Mouse (Mus musculus) liver, embryonic 14.5 days (tissue): ENCODE measurements around the gene Hmcn2. TPM values are rescaled to one million over a fixed set of nuclear protein-coding genes. Genes with fewer than 3 reads are reported as not detected.

Experiments
- ATAC-seq: fragments of 200-750 bp; cut with Nextera tagmentation; 2 replicates; pipeline ENCODE4 v1.8.0; 2017; ENCODE audit warnings: moderate number of reproducible peaks, mild to moderate bottlenecking, moderate library complexity; ENCODE audit not compliant: insufficient read depth
- DNase-seq, 3 experiments: peaks; one replicate each; pipeline ENCODE4 v3.0.0-alpha.2; 2012 to 2013; ENCODE audit warnings: low read depth in 3 of 3, low spot score in 3 of 3
- H3K27ac ChIP-seq: fragments of 300-500 bp; sonication (generic); 2 replicates; pipeline ENCODE4 v1.5.1; 2014; ENCODE audit warnings: moderate library complexity, mild to moderate bottlenecking, control low read depth, inconsistent platforms
- H3K27me3 ChIP-seq: fragments of 300-500 bp; sonication (generic); 2 replicates; pipeline ENCODE4 v1.6.1; 2014; ENCODE audit warnings: mild to moderate bottlenecking, low read length, moderate library complexity; ENCODE audit not compliant: control insufficient read depth, insufficient read depth
- H3K36me3 ChIP-seq: fragments of 300-500 bp; sonication (generic); replicated peaks from 2 replicates; pipeline ENCODE4 v1.6.1; 2014; ENCODE audit warnings: low read depth; ENCODE audit not compliant: control insufficient read depth, insufficient read depth
- H3K4me1 ChIP-seq, 2 experiments: fragments of 200-500 bp in 1 of 2; fragments of 300-500 bp in 1 of 2; sonication (generic) in 1 of 2; replicated peaks; 2 replicates each; pipeline ENCODE4 v1.6.1; 2012 to 2014; ENCODE audit warnings: antibody characterized with exemption in 1 of 2, inconsistent platforms in 1 of 2, low read length in 1 of 2; ENCODE audit not compliant: control insufficient read depth in 2 of 2, insufficient read depth in 2 of 2
- H3K4me2 ChIP-seq: fragments of 300-500 bp; sonication (generic); 2 replicates; pipeline ENCODE4 v1.6.1; 2014; ENCODE audit warnings: low read depth, mild to moderate bottlenecking, control low read depth, moderate library complexity
- H3K4me3 ChIP-seq, 2 experiments: fragments of 200-500 bp in 1 of 2; fragments of 300-500 bp in 1 of 2; sonication (generic) in 1 of 2; 2 replicates each; pipeline ENCODE4 v1.5.1; 2012 to 2014; ENCODE audit warnings: low read depth in 2 of 2, low read length in 2 of 2, mild to moderate bottlenecking in 2 of 2, control low read depth in 1 of 2, inconsistent platforms in 1 of 2, moderate library complexity in 1 of 2; ENCODE audit not compliant: insufficient read depth in 1 of 2
- H3K9ac ChIP-seq: fragments of 300-500 bp; sonication (generic); replicated peaks from 2 replicates; pipeline ENCODE4 v1.6.1; 2014; ENCODE audit warnings: mild to moderate bottlenecking, control low read depth, moderate library complexity
- H3K9me3 ChIP-seq: fragments of 300-500 bp; sonication (generic); 2 replicates; pipeline ENCODE4 v1.6.1; 2016; ENCODE audit warnings: low read length, mixed read lengths; ENCODE audit not compliant: control insufficient read depth
- CTCF ChIP-seq: IDR thresholded peaks from 2 replicates; pipeline ENCODE4 v1.5.1; 2016; ENCODE audit warnings: antibody characterized with exemption, low read depth, control low read depth
- EP300 ChIP-seq: IDR thresholded peaks from 2 replicates; pipeline ENCODE4 v1.6.1; 2016; ENCODE audit warnings: antibody characterized with exemption, low read depth
- WGBS: fragments of 180-500 bp; shearing (Covaris S2); extraction: QIAGEN DNeasy Blood & Tissue Kit; methylation state at CpG from one replicate; pipeline ENCODE4 v1.1.7; 2014; ENCODE audit not compliant: insufficient replicate concordance; 5-methylcytosine and 5-hydroxymethylcytosine counted together
- polyA plus RNA-seq, 2 experiments: library from polyadenylated mRNA; depleted of rRNA in 1 of 2; stranded (reverse) in 1 of 2; unstranded in 1 of 2; fragments of >200 nt; fragmentation: Nextera tagmentation in 1 of 2; extraction: Ambion mirVana in 1 of 2; gene quantifications; 2 replicates each; pipeline versions ENCODE4 v1.2.1 to v1.2.3; 2012 to 2014

Hmcn2 gene
- polyA plus RNA-seq, 2 experiments: 0.10 to 0.27 TPM

DNA sequence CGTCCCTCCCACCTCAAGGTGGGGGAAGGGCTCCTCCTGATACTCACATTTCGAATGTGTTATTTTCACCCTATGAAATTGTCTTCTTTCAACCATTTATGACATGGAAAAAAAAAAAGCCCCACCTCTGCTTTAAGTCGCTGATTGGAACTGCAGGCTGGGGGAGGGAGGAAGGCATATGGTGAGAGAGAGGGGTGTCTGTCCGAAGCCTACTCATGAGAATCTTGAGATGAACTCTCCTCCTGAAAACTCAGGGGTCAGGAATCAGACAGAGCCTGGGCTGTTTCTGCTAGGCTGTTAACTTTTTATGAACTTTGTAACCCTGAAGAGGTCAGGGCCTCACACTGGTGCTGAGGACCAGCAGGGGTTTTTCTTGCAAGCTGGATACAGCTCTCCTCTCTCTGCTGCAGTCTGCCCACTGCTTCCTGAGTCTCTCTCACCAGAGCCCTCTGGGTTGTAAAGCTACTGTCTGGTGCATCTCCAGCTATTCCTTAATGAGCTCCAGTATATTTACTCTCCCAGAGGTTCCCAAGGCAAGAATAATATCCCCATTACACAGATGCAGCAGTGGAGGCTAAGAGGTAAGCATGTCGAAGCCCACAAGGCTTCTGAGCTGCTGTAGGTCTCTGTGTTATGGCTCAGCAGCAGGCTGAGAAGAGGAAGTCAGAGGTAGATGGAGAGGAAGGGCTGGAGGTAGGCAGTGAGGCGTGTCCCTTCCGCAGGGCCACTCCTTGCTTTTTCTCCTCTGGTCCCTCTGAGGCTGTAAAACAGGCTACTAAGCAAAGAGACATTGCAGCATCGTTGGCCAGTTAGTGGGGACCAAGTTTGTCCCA is 149.7 kb downstream of the Hmcn2 start:
- no peak for ATAC-seq
- Histone ChIP-seq H3K9me3 (no peaks in the 10 kb centered on the region), H3K36me3 (no peaks in the 10 kb centered on the region), H3K4me3 (no peak overlapping the region), H3K27ac (no peak overlapping the region), H3K4me1 (peaks cover 0 to 13% of the 10 kb centered on the region in 2 experiments; a peak in 2 of 4 replicates), H3K4me2 (no peak overlapping the region), H3K9ac (no peak overlapping the region), H3K27me3 (peaks cover 14% of the 10 kb centered on the region)
- no peak for DNase-seq
- TF ChIP-seq EP300 (no peak), CTCF (no peak)
- 30% methylated on average over 8 of the region's 8 CpGs for WGBS

DNA sequence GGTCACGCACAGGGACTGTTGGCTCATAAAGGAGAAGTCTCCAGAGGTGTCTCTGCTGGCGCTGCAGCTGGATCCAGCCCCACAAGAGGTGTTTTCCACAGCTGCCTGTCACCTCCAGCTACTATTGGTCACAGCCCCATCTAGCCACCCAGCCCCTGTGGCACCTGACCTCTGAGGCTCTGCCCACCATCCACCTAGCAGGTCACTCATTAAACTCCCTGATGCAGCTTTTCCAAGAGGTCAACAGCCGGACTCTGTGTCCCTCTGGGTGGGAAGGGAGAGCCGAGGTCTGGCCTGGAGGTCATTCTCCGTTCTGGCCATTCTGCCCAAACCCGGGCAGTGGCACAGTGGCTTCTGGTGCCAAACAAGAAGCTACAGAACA is 150.3 kb downstream of the Hmcn2 start:
- no peak overlapping the region for H3K9ac ChIP-seq

GRCm38 (mm10) chr2:31467457-31467856 is 153.2 kb downstream of the Hmcn2 start:
- DNase-seq (no peak), ATAC-seq (no peak)
- 37% methylated on average over 1 of the region's 1 CpGs for WGBS
- no peaks in the 10 kb centered on the region; the same call in 1 of the 2 replicates for H3K27me3 ChIP-seq
- no peak overlapping the region for H3K4me3 ChIP-seq
- no peaks in the 10 kb centered on the region for H3K36me3 ChIP-seq
- H3K9ac ChIP-seq: no peak overlapping the region
- no peak overlapping the region for H3K27ac ChIP-seq
- peaks cover 0 to 9% of the 10 kb centered on the region in 2 experiments; a peak in 2 of 4 replicates for H3K4me1 ChIP-seq
- H3K4me2 ChIP-seq: no peak overlapping the region
- TF ChIP-seq EP300 (no peak), CTCF (no peak)
- no peaks in the 10 kb centered on the region for H3K9me3 ChIP-seq

More for the DNA sequence above, 150.3 kb downstream of the Hmcn2 start:
- Histone ChIP-seq H3K9me3 (no peaks in the 10 kb centered on the region), H3K36me3 (no peaks in the 10 kb centered on the region), H3K4me1 (peaks cover 0 to 13% of the 10 kb centered on the region in 2 experiments; a peak in 2 of 4 replicates), H3K27me3 (peaks cover 14% of the 10 kb centered on the region), H3K27ac (no peak overlapping the region), H3K4me2 (no peak overlapping the region), H3K4me3 (no peak overlapping the region)
- TF ChIP-seq CTCF (no peak), EP300 (no peak)
- 45% methylated on average over 6 of the region's 6 CpGs for WGBS
- ATAC-seq: peak; percentile 61
- peak in 1 of 3 experiments; percentile 34 for DNase-seq

DNA sequence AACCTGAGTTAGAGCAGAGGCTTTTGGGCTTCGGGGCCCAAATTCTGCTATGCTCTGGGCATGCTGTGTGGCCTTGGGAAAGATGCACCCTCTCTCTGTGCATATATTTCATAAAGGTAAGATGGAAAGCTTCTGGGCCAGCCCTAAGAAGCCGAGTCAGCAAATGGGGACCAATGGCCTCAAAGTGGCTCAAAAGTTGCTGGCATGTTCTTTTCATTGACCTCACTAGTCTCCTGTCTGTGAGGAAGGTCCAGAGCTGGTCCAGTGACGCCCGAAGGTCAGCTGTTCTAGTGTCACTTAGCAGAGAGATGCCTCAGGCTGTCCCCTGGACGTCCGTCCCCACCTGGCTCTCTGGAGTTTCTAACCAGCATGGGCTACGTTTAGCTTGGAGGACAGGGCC is 154.6 kb downstream of the Hmcn2 start:
- DNase-seq (no peak), ATAC-seq (no peak)
- no peaks in the 10 kb centered on the region for H3K36me3 ChIP-seq
- TF ChIP-seq CTCF: no peak
- TF ChIP-seq EP300: no peak
- H3K9ac ChIP-seq: no peak overlapping the region
- H3K4me2 ChIP-seq: no peak overlapping the region
- H3K4me1 ChIP-seq: peaks cover 0 to 5% of the 10 kb centered on the region in 2 experiments; a peak in 2 of 4 replicates
- WGBS: 69% methylated on average over 7 of the region's 7 CpGs
- H3K27me3 ChIP-seq: no peaks in the 10 kb centered on the region; the same call in 1 of the 2 replicates
- no peaks in the 10 kb centered on the region for H3K9me3 ChIP-seq
- H3K4me3 ChIP-seq: no peak overlapping the region
- H3K27ac ChIP-seq: no peak overlapping the region

- Histone ChIP-seq H3K36me3 (no peaks in the 10 kb centered on the region), H3K27ac (no peak overlapping the region), H3K9ac (no peak overlapping the region), H3K9me3 (no peaks in the 10 kb centered on the region), H3K27me3 (no peaks in the 10 kb centered on the region; the same call in 1 of the 2 replicates), H3K4me2 (peak overlapping the region; percentile 68), H3K4me1 (peaks cover 0 to 5% of the 10 kb centered on the region in 2 experiments; a peak in 2 of 4 replicates), H3K4me3 (no peak overlapping the region)
- DNase-seq: no peak
- 34% methylated on average over 7 of the region's 7 CpGs for WGBS
- TF ChIP-seq EP300: no peak
- no peak for TF ChIP-seq CTCF
- no peak for ATAC-seq
Measured at GRCm38 (mm10) chr2:31469480-31469879, 155.3 kb downstream of the Hmcn2 start.
